Mouse (Mus musculus): ENCODE data around the gene Cysltr2.

GRCm38 (mm10) chr14:73092871-73093270 is 44.0 kb upstream of the Cysltr2 start:
- no peak for TF ChIP-seq POLR2A (IDR thresholded peaks at IDR 0.05; ENCODE audit: low read depth, low read length)
- no peak for TF ChIP-seq CTCF (IDR thresholded peaks at IDR 0.05; ENCODE audit: extremely low read depth, insufficient read depth, insufficient read length, insufficient replicate concordance)
